Mouse (Mus musculus) forebrain, postnatal 0 days (tissue): ENCODE results near the gene Tln1. TPM values are rescaled to one million over a fixed set of nuclear protein-coding genes. Genes with fewer than 3 reads are reported as not detected.
"Not testable (repeated sequence)": the region's sequence is repeated elsewhere in the genome, so short reads cannot be mapped to it uniquely, and the experiment has no call there.

Source experiments
- ATAC-seq: fragments of 200-750 bp; cut with Nextera tagmentation; 2 replicates; pipeline ENCODE4 v1.8.0; 2017; ENCODE audit warnings: mild to moderate bottlenecking, moderate library complexity
- DNase-seq: peaks from one replicate; pipeline ENCODE4 v3.0.0-alpha.2; 2015
- H3K27ac ChIP-seq: fragments of 300-500 bp; sonication (generic); 2 replicates; pipeline ENCODE4 v1.5.1; 2014; ENCODE audit warnings: low read depth, mild to moderate bottlenecking, antibody characterized with exemption, low read length, moderate library complexity, mixed read lengths
- H3K27me3 ChIP-seq: fragments of 300-500 bp; sonication (generic); 2 replicates; pipeline ENCODE4 v1.6.1; 2014; ENCODE audit warnings: mild to moderate bottlenecking, low read length, mixed read lengths; ENCODE audit not compliant: insufficient read depth
- H3K36me3 ChIP-seq: fragments of 300-500 bp; sonication (generic); 2 replicates; pipeline ENCODE4 v1.6.1; 2014; ENCODE audit warnings: mild to moderate bottlenecking, moderate library complexity; ENCODE audit not compliant: insufficient read depth
- H3K4me1 ChIP-seq: fragments of 300-500 bp; sonication (generic); 2 replicates; pipeline ENCODE4 v1.6.1; 2014; ENCODE audit warnings: antibody characterized with exemption; ENCODE audit not compliant: insufficient read depth
- H3K4me2 ChIP-seq: fragments of 300-500 bp; sonication (generic); 2 replicates; pipeline ENCODE4 v1.6.1; 2014; ENCODE audit warnings: low read depth, mild to moderate bottlenecking, moderate library complexity
- H3K4me3 ChIP-seq: fragments of 300-500 bp; sonication (generic); 2 replicates; pipeline ENCODE4 v1.5.1; 2014; ENCODE audit warnings: low read depth, low read length, mixed read lengths
- H3K9ac ChIP-seq: fragments of 300-500 bp; sonication (generic); 2 replicates; pipeline ENCODE4 v1.6.1; 2014; ENCODE audit warnings: mild to moderate bottlenecking
- H3K9me3 ChIP-seq: fragments of 300-500 bp; sonication (generic); 2 replicates; pipeline ENCODE4 v1.6.1; 2016; ENCODE audit warnings: low read length
- CTCF ChIP-seq: sonication (generic); IDR thresholded peaks from 2 replicates; pipeline ENCODE4 v1.5.1; 2016; ENCODE audit warnings: antibody characterized with exemption, control low read depth, low read depth
- WGBS: fragments of 180-500 bp; shearing (Covaris S2); extraction: QIAGEN DNeasy Blood & Tissue Kit; methylation state at CpG from one replicate; pipeline ENCODE4 v1.1.7; 2014; 5-methylcytosine and 5-hydroxymethylcytosine counted together
- polyA plus RNA-seq: library from polyadenylated mRNA; unstranded; fragments of >200 nt; fragmentation: Nextera tagmentation; extraction: Ambion mirVana; gene quantifications from 2 replicates; pipeline ENCODE4 v1.2.1, GENCODE M21; 2015
- total RNA-seq: library from RNA; depleted of rRNA; stranded (reverse); fragments of >200 nt; gene quantifications from 2 replicates; pipeline ENCODE4 v1.2.3, GENCODE M21; 2014

Gene Tln1
- total and polyA plus RNA-seq, 2 experiments from 2014 or later: 44.1 to 66.2 TPM

DNA sequence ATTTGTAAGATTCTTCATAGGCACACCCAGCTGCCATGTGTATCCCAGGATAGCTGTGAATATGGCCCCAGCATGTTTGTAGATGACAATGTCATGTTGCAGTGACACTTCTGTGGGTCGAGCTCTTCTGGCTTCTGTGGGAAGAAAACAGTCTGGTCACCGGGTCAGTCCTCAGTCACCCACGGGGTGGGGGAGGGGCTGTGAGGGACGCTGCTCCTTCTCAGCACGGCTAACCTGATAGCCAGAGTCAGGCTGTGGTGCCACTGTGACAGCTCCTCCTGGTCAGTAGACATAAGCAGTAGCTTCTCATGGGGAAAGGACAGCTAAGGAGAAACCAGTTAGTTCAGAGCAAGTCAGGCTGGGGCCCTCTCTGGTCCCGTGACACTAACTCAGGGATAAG, 65.9 kb downstream of the Tln1 start:
- TF ChIP-seq CTCF: no peak
- Histone ChIP-seq H3K4me3 (no peak overlapping the region), H3K36me3 (peaks cover 7% of the 10 kb centered on the region; the same call in 1 of the 2 replicates), H3K4me1 (no peaks in the 10 kb centered on the region), H3K27me3 (no peaks in the 10 kb centered on the region), H3K4me2 (no peak overlapping the region), H3K9me3 (no peaks in the 10 kb centered on the region), H3K9ac (no peak overlapping the region), H3K27ac (no peak overlapping the region)
- ATAC-seq (no peak), DNase-seq (no peak)
- WGBS: 42% methylated on average over 6 of the region's 6 CpGs

GRCm38 (mm10) chr4:43493846-43494240, 68.6 kb downstream of the Tln1 start:
- Histone ChIP-seq H3K9me3 (no peaks in the 10 kb centered on the region), H3K4me3 (peak overlapping the region; percentile 63), H3K4me2 (peak overlapping the region; percentile 53), H3K9ac (peak overlapping the region; percentile 79), H3K27me3 (no peaks in the 10 kb centered on the region), H3K4me1 (no peaks in the 10 kb centered on the region), H3K36me3 (peaks cover 7% of the 10 kb centered on the region; the same call in 1 of the 2 replicates), H3K27ac (peak overlapping the region; percentile 88)
- WGBS: under 1% methylated on average over 9 of the region's 9 CpGs
- DNase-seq (no peak), ATAC-seq (no peak)
- TF ChIP-seq CTCF: no peak

- Histone ChIP-seq H3K4me2 (peak overlapping the region; percentile 53), H3K27me3 (no peaks in the 10 kb centered on the region), H3K27ac (peak overlapping the region; percentile 88), H3K4me3 (peak overlapping the region; percentile 63), H3K36me3 (peaks cover 7% of the 10 kb centered on the region; the same call in 1 of the 2 replicates), H3K4me1 (no peaks in the 10 kb centered on the region), H3K9ac (peak overlapping the region; percentile 79), H3K9me3 (no peaks in the 10 kb centered on the region)
- DNase-seq (peak; percentile 100), ATAC-seq (peak; percentile 90)
- WGBS: under 1% methylated on average over 47 of the region's 47 CpGs
- peak; percentile 56 for TF ChIP-seq CTCF
Measured at GRCm38 (mm10) chr4:43493186-43493845, 69.2 kb downstream of the Tln1 start.

DNA sequence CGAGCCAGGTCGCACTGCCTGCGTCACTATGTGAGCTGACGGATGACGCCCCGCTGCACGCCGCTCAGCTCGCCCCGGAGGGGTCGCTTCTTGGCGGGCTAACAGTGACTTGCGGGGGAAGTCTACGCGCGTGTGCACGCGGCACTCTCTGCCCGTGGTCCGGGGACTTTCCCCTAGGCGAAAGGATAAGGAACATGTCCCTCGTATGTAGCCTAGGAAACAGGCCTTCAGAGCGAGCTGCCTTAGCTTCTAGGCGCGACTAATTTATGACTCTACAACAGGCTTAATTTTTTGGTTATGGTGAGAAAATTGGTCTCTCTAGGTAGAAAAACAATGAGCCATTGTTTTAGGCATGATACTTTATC, 69.7 kb downstream of the Tln1 start, which contains the start of gene Ccdc107:
Gene Ccdc107 (plus strand): TSS at position 80 of the 365 bp plus-strand sequence.
- ATAC-seq: peak; percentile 97
- Histone ChIP-seq H3K4me3 (peak within 1 kb of the TSS; percentile 63), H3K9me3 (no peaks in the 10 kb centered on the region), H3K27ac (peak within 1 kb of the TSS; percentile 88), H3K36me3 (peaks cover 7% of the 10 kb centered on the region; the same call in 1 of the 2 replicates), H3K4me1 (no peaks in the 10 kb centered on the region), H3K27me3 (no peaks in the 10 kb centered on the region), H3K9ac (peak within 1 kb of the TSS; percentile 79), H3K4me2 (peak within 1 kb of the TSS; percentile 53)
- under 1% methylated on average over 25 of the region's 25 CpGs for WGBS
- peak; percentile 97 for DNase-seq
- TF ChIP-seq CTCF: peak; percentile 31

DNA sequence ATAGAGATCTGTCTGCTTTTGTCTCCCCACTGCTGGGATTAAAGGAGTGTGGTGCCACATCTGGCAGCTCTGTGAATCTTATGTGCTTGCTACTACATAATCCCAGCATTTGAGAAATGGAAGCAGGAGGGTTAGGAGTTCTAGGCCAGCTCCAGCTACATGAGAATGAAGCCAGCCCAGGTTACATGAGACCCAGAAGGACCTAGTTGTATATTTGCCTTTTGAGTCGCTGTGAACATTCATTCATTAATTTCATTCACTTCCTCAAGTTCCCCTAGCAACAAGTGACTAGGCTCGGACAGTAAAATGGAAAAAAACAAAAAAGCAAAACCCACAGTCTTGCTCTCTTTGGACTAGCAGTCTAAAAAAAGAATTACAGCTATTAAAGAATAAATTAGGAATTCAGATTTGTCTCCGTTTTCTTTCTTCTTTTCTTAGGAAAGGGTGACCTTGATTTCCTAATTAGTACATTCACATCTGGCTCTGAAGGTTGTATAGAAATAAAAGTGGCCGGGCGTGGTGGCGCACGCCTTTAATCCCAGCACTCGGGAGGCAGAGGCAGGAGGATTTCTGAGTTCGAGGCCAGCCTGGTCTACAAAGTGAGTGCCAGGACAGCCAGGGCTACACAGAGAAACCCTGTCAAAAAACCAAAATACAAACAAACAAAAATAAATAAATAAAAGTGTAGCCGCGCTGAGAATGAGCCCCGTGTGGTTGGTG, 70.2 kb downstream of the Tln1 start:
- DNase-seq: peak; percentile 37
- no peaks in the 10 kb centered on the region for H3K9me3 ChIP-seq
- peak overlapping the region; percentile 88 for H3K27ac ChIP-seq
- no peak for TF ChIP-seq CTCF
- H3K36me3 ChIP-seq: peaks cover 7% of the 10 kb centered on the region; the same call in 1 of the 2 replicates
- no peaks in the 10 kb centered on the region for H3K4me1 ChIP-seq
- 33% methylated on average over 12 of the region's 12 CpGs for WGBS
- peak overlapping the region; percentile 79; the same call in 1 of the 2 replicates for H3K9ac ChIP-seq
- peak overlapping the region; percentile 32 for H3K4me2 ChIP-seq
- peak overlapping the region; percentile 63 for H3K4me3 ChIP-seq
- no peaks in the 10 kb centered on the region for H3K27me3 ChIP-seq
- no peak for ATAC-seq

DNA sequence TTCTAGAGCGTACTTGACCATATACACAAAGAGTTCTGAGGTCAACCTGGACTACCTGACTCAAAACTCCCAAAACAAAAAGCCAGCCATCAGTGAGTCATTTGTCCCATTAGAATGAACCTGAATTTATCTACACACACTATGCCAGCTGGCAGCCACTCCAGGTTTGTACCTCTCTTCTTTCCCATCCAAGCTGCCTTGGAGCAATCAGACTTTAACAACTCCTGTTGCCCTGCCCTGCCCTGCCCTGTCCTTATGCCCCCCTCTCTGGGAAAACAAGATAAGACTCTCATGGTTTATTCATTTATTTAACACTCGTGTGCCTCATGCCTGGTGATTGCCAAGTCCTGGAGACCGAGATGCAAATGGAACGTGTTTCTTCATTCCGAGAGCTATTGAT, 71.7 kb downstream of the Tln1 start:
- TF ChIP-seq CTCF: no peak
- 84% methylated on average over 5 of the region's 5 CpGs for WGBS
- no peaks in the 10 kb centered on the region for H3K9me3 ChIP-seq

GRCm38 (mm10) chr4:43489611-43490010, 72.9 kb downstream of the Tln1 start:
- Histone ChIP-seq H3K4me2 (no peak overlapping the region), H3K4me1 (no peaks in the 10 kb centered on the region), H3K9me3 (no peaks in the 10 kb centered on the region), H3K27ac (no peak overlapping the region), H3K27me3 (no peaks in the 10 kb centered on the region), H3K4me3 (no peak overlapping the region), H3K36me3 (no peaks in the 10 kb centered on the region), H3K9ac (no peak overlapping the region)
- DNase-seq (no peak), ATAC-seq (no peak)
- 96% methylated on average over 3 of the region's 3 CpGs for WGBS
- TF ChIP-seq CTCF: no peak

More for the DNA sequence above, 71.7 kb downstream of the Tln1 start:
- H3K36me3 ChIP-seq: peaks cover under 1% of the 10 kb centered on the region; the same call in 1 of the 2 replicates
- no peaks in the 10 kb centered on the region for H3K4me1 ChIP-seq
- H3K9ac ChIP-seq: no peak overlapping the region
- DNase-seq: no peak
- no peak for ATAC-seq
- H3K4me2 ChIP-seq: no peak overlapping the region
- no peak overlapping the region for H3K27ac ChIP-seq
- no peak overlapping the region for H3K4me3 ChIP-seq
- H3K27me3 ChIP-seq: no peaks in the 10 kb centered on the region

DNA sequence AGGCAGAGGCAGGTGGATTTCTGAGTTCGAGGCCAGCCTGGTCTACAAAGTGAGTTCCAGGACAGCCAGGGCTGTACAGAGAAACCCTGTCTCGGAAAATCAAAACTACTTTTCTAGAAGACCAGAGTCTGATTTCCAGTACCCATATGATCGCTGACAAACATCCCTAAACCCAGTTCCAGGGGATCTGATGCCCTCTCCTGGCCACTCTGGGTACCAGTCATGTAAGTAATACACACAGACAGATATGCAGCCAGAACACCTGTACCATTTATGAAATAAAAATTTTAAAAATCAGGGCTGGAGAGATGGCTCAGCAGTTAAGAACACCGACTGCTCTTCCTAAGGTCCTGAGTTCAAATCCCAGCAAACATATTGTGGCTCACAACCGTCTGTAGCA, 76.8 kb downstream of the Tln1 start:
- not testable (repeated sequence) for H3K36me3 ChIP-seq, H3K4me3 ChIP-seq, H3K27me3 ChIP-seq, ATAC-seq, H3K4me1 ChIP-seq, H3K9me3 ChIP-seq, H3K9ac ChIP-seq, DNase-seq, H3K27ac ChIP-seq, H3K4me2 ChIP-seq
- 87% methylated on average over 5 of the region's 5 CpGs for WGBS
